Mouse (Mus musculus): ENCODE measurements around the gene Kpna4.

- TF ChIP-seq CTCF (IDR thresholded peaks at IDR 0.05; ENCODE audit: extremely low read depth, insufficient read length, insufficient replicate concordance, low read depth, low read length) (no peak), POLR2A (IDR thresholded peaks at IDR 0.05; ENCODE audit: low read depth, low read length) (no peak)
Observed at GRCm38 (mm10) chr3:69169796-69170195, 42.9 kb upstream of the Kpna4 start.
